Mouse (Mus musculus) heart, embryonic 14.5 days (tissue): ENCODE data around the gene Gm15085. TPM values are rescaled to one million over a fixed set of nuclear protein-coding genes. Genes with fewer than 3 reads are reported as not detected.
"Not testable (repeated sequence)": the region's sequence is repeated elsewhere in the genome, so short reads cannot be mapped to it uniquely, and the experiment has no call there.

Experiments used
- ATAC-seq: fragments of 200-750 bp; cut with Nextera tagmentation; 2 replicates; pipeline ENCODE4 v1.8.0; 2017; ENCODE audit warnings: low read depth, moderate TSS enrichment; ENCODE audit not compliant: insufficient number of reproducible peaks, insufficient read depth, low FRiP score
- H3K27ac ChIP-seq, 2 experiments: fragments of 200-500 bp in 1 of 2; fragments of 300-500 bp in 1 of 2; sonication (generic) in 1 of 2; replicated peaks in 1 of 2; 2 replicates each; pipeline ENCODE4 v1.5.1; 2012 to 2014; ENCODE audit warnings: low read depth in 2 of 2, low read length in 2 of 2, control low read depth in 1 of 2, mild to moderate bottlenecking in 1 of 2, mixed read lengths in 1 of 2; ENCODE audit not compliant: control insufficient read depth in 1 of 2, insufficient read depth in 1 of 2
- H3K27me3 ChIP-seq: fragments of 300-500 bp; sonication (generic); 2 replicates; pipeline ENCODE4 v1.6.1; 2014; ENCODE audit warnings: mild to moderate bottlenecking, low read length, control low read depth; ENCODE audit not compliant: control insufficient read depth, insufficient read depth
- H3K36me3 ChIP-seq: fragments of 300-500 bp; sonication (generic); 2 replicates; pipeline ENCODE4 v1.6.1; 2014; ENCODE audit warnings: mild to moderate bottlenecking, control low read depth, low read length, mixed read lengths; ENCODE audit not compliant: control insufficient read depth, insufficient read depth
- H3K4me1 ChIP-seq, 2 experiments: fragments of 200-500 bp in 1 of 2; fragments of 300-500 bp in 1 of 2; sonication (generic) in 1 of 2; 2 replicates each; pipeline ENCODE4 v1.6.1; 2012 to 2014; ENCODE audit warnings: low read length in 2 of 2, control low read depth in 1 of 2, mixed read lengths in 1 of 2; ENCODE audit not compliant: control insufficient read depth in 2 of 2, insufficient read depth in 2 of 2
- H3K4me2 ChIP-seq: fragments of 300-500 bp; sonication (generic); 2 replicates; pipeline ENCODE4 v1.6.1; 2014; ENCODE audit warnings: mild to moderate bottlenecking, low read length
- H3K4me3 ChIP-seq, 2 experiments: fragments of 200-500 bp in 1 of 2; fragments of 300-500 bp in 1 of 2; sonication (generic) in 1 of 2; 2 replicates each; pipeline ENCODE4 v1.5.1; 2012 to 2014; ENCODE audit warnings: low read length in 2 of 2, mild to moderate bottlenecking in 2 of 2, control low read depth in 1 of 2, low read depth in 1 of 2, moderate library complexity in 1 of 2; ENCODE audit not compliant: control insufficient read depth in 1 of 2, insufficient read depth in 1 of 2
- H3K9ac ChIP-seq: fragments of 300-500 bp; sonication (generic); 2 replicates; pipeline ENCODE4 v1.6.1; 2014; ENCODE audit warnings: mild to moderate bottlenecking, low read length
- H3K9me3 ChIP-seq: fragments of 300-500 bp; sonication (generic); 2 replicates; pipeline ENCODE4 v1.6.1; 2016; ENCODE audit warnings: low read length, control low read depth; ENCODE audit not compliant: control insufficient read depth
- WGBS: fragments of 180-500 bp; shearing (Covaris S2); extraction: QIAGEN DNeasy Blood & Tissue Kit; methylation state at CpG from one replicate; pipeline ENCODE4 v1.1.7; 2014; 5-methylcytosine and 5-hydroxymethylcytosine counted together
- polyA plus RNA-seq: library from polyadenylated mRNA; unstranded; fragments of >200 nt; fragmentation: Nextera tagmentation; extraction: Ambion mirVana; gene quantifications from 2 replicates; pipeline ENCODE4 v1.2.1, GENCODE M21; 2014

Gm15085 gene
- not detected in 2 replicates for polyA plus RNA-seq

DNA sequence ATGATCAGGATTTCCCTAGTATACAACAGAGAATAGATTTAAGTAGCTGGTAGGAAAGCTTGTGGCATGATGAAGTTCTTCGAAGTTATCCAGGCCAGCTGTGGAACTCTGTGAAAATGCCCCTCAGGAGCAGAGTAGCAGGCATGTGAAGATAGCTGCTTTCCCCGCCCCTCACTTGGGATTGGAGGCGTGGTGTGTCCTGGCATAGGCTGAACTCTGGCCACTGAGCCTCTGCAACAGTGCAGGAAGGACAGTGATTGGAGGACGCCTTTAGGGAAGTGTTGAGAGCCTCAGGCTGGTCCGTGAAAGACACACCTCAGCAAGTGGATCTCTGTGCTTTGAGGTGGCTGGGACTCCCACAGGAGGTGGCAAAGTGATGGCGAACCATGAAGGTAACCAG, at the start of gene Gm15085:
TSS of gene Gm15085 (plus strand) at position 301 of the 400 bp plus-strand sequence.
- not testable (repeated sequence) for H3K36me3 ChIP-seq, H3K4me1 ChIP-seq, H3K9ac ChIP-seq, H3K27ac ChIP-seq, ATAC-seq, H3K4me3 ChIP-seq, H3K4me2 ChIP-seq, H3K27me3 ChIP-seq, H3K9me3 ChIP-seq
- no CpG with 5 or more reads among the region's 6 CpGs for WGBS

Other genes with a start within 250 kb of the Gm15085 start
- not detected in 2 replicates for gene Gm15093, start 175.2 kb upstream of the Gm15085 start, polyA plus RNA-seq
- not detected in 2 replicates for gene Gm10439, start 147.0 kb downstream of the Gm15085 start, polyA plus RNA-seq